Mouse (Mus musculus) liver, adult 2 months (tissue): Measurements from ENCODE around the gene Thap11.

Experiments
- CTCF ChIP-seq: fragments of 200-500 bp; IDR thresholded peaks from 2 replicates; pipeline ENCODE4 v1.5.1; 2011; ENCODE audit warnings: low read depth, low read length, control low read depth
- POLR2A ChIP-seq: fragments of 200-500 bp; IDR thresholded peaks from 2 replicates; pipeline ENCODE4 v1.6.1; 2011; ENCODE audit warnings: low read length, control low read depth; ENCODE audit not compliant: insufficient read depth; ENCODE audit errors: extremely low read depth

GRCm38 (mm10) chr8:105851651-105852143 is 3.2 kb upstream of the Thap11 start:
- no peak for TF ChIP-seq CTCF
- peak; percentile 44; the same call in 1 of the 2 replicates for TF ChIP-seq POLR2A
